Mouse (Mus musculus) spleen, postnatal 10 days (tissue): Measurements from ENCODE around the gene Gm5157.
"Not testable (repeated sequence)": the region's sequence is repeated elsewhere in the genome, so short reads cannot be mapped to it uniquely, and the experiment has no call there.

Experiments used
- DNase-seq, 2 experiments: peaks; one replicate each; pipeline ENCODE4 v3.0.0; 2021 to 2022; ENCODE audit warnings: low spot score in 2 of 2

Gene Gm5157

DNA sequence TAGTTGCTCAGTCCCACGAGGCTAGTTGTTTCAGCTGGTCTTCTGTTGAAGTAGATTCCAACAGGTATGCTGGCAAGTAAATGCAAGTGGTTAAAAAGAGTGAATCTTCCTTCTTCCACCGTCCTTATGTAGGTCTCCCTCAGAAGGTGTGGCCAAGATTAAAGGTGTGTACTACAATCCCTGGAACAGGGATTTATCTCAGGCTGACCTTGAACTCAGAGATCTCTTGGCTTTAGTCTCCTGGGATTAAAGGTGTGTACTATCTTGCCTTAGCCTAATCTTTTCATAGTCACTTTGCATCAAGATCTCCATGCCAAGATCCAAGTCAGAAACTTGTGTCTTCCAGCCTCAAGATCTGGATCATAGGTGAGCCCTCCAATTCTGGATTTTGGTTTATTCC is at the start of gene Gm5157:
Gene Gm5157 (minus strand): TSS at position 101 of the 400 bp plus-strand sequence.
- not testable (repeated sequence) for DNase-seq

DNA sequence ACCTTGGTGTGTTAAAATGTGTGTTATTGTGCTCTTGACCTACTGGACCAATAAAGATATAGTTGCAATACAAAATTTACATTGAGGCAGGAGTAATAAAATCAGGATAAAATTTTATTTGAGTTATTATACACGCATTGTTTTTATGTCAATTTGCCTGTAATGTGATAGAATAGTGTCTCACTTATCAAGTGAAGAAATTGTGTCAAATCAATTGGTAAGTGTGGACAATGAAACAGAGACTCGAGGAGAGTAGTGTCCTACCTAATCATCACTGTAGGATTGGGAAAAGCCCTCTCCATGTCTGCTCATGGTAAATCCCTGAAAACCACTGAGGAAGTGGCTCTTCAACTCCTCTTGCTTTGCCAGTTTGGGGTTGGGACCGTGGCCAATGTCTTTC is 28.3 kb downstream of the Gm5157 start, which contains the start of gene Vmn1r123:
Gene Vmn1r123 (plus strand): TSS at position 301 of the 400 bp plus-strand sequence.
- not testable (repeated sequence) for DNase-seq
